Mouse (Mus musculus) central nervous system, embryonic 14 days (tissue): ENCODE data around the gene Cdca3. TPM values are rescaled to one million over a fixed set of nuclear protein-coding genes. Genes with fewer than 3 reads are reported as not detected.

Experiments
- polyA plus RNA-seq: library from polyadenylated mRNA; depleted of rRNA; stranded (reverse); fragments of >200 nt; gene quantifications from 2 replicates; pipeline ENCODE4 v1.2.3, GENCODE M21; 2012; rRNA removed

Gene Cdca3
- polyA plus RNA-seq = 76.7 and 102 TPM in 2 replicates

GRCm38 (mm10) chr6:124828868-124829798, at the start of gene Cdca3, which contains the start of gene Usp5:
Gene Cdca3 (plus strand): TSS chr6:124829547.
Gene Usp5 (minus strand): TSS chr6:124829484.

GRCm38 (mm10) chr6:124808358-124809012, 20.9 kb upstream of the Cdca3 start, which contains the start of gene Spsb2:
Gene Spsb2 (plus strand): TSS chr6:124808661.

DNA sequence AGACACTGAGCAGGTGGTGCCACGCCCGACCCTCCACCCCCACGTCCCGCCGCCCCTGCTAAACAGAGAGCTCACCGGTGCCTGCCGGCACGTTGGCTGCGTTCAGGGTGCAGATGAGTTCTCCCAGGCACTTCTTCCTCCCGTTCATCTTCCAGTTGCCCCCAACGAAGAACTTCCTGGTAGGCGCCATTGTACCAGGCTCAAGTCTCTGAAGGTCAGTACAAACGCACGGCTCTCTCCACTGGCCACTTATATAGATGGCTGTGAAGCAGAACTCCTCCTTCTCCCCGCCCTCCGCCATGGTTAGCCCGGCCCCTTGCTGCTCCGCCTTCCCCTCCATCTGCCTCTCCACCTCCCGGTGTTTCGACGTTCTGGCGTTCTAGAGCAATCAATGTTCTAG, 15.4 kb upstream of the Cdca3 start, which contains the start of gene Tpi1:
TSS of gene Tpi1 (minus strand) at position 364 of the 400 bp plus-strand sequence.

GRCm38 (mm10) chr6:124840241-124841167, 11.2 kb downstream of the Cdca3 start, which contains the start of gene Gnb3:
Gene Gnb3 (minus strand): TSS chr6:124840275.

DNA sequence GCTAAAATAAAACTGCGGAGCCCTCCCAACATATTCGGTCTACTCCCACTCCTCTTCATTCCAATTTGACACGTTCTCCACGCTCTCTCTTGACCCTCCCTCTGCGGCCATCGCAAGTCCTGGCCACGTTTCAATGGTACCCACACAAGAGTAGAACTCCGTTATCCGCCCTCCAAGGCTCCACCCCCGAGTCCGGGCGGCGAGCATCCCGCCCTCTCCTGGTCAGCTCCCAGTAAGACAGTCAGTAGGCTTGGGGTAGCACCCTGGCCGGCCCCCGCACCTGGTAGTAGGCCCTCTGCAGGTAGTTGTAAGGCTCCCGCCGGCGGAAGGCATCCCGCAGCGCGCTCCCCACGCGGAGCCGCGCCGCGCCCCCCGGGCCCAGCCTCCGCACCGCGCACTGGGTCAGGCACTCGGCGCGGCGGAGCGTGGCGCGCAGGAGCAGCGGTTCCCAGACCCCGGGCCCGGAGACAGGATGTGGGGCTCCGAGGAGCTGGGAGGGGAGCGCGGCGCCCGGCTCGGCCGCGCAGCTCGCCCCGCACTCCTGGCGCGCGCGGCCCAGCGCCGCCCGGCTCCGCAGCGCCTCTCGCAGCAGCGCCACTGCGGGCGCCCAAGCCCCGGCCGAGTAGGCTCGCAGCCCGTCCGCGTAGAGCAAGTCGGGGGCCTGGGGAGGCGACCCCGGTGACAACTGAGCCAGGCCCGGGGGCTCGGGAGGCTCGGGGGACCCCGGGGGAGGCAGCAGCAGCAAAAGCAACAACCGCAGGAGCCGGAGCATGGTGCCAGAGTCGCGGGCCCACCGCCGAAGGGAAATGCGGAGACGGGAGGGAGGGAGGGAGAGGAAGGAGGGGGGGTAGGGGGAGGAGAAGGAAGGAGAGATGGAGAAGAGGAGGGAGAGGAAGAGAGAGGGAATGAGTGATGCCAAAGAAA, 27.8 kb downstream of the Cdca3 start, which contains the start of gene P3h3:
TSS of gene P3h3 (minus strand) at position 837 of the 924 bp plus-strand sequence.

GRCm38 (mm10) chr6:124863658-124864298, 34.4 kb downstream of the Cdca3 start, which contains the start of gene Gpr162:
Gene Gpr162 (minus strand): TSS chr6:124863983.

Other genes with a start within 250 kb of the Cdca3 start
- 0.34 and 0.44 TPM in 2 replicates for gene C1s2, start 193.5 kb upstream of the Cdca3 start, polyA plus RNA-seq
- gene Lpcat3, start 166.5 kb upstream of the Cdca3 start, polyA plus RNA-seq = 53.8 and 63.1 TPM in 2 replicates
- 134 and 145 TPM in 2 replicates for gene Emg1, start 117.4 kb upstream of the Cdca3 start, polyA plus RNA-seq
- 171 and 179 TPM in 2 replicates for gene Phb2, start 117.2 kb upstream of the Cdca3 start, polyA plus RNA-seq
- 5.3 and 6.1 TPM in 2 replicates for gene Ptpn6, start 90.8 kb upstream of the Cdca3 start, polyA plus RNA-seq
- gene Grcc10, start 88.2 kb upstream of the Cdca3 start, polyA plus RNA-seq = 499 and 546 TPM in 2 replicates
- gene Gm45234, start 73.5 kb upstream of the Cdca3 start, polyA plus RNA-seq = not detected in 2 replicates
- 77.8 and 103 TPM in 2 replicates for gene Atn1, start 73.0 kb upstream of the Cdca3 start, polyA plus RNA-seq
- gene Eno2, start 59.9 kb upstream of the Cdca3 start, polyA plus RNA-seq = 56.4 and 62.0 TPM in 2 replicates
- gene Lrrc23, start 49.8 kb upstream of the Cdca3 start, polyA plus RNA-seq = 9.0 and 9.4 TPM in 2 replicates
- 5.4 and 8.0 TPM in 2 replicates for gene Spsb2, start 20.9 kb upstream of the Cdca3 start, polyA plus RNA-seq
- gene Tpi1, start 15.3 kb upstream of the Cdca3 start, polyA plus RNA-seq = 409 and 429 TPM in 2 replicates
- gene Usp5, start 63 bp upstream of the Cdca3 start, polyA plus RNA-seq = 138 and 145 TPM in 2 replicates
- gene Gnb3, start 10.7 kb downstream of the Cdca3 start, polyA plus RNA-seq = 2.1 and 2.5 TPM in 2 replicates
- 143 and 182 TPM in 2 replicates for gene P3h3, start 28.2 kb downstream of the Cdca3 start, polyA plus RNA-seq
- 72.7 and 75.1 TPM in 2 replicates for gene Gpr162, start 34.4 kb downstream of the Cdca3 start, polyA plus RNA-seq
- gene Cd4, start 58.7 kb downstream of the Cdca3 start, polyA plus RNA-seq = 0.18 and 0.20 TPM in 2 replicates
- gene Lag3, start 82.2 kb downstream of the Cdca3 start, polyA plus RNA-seq = 4.0 and 4.2 TPM in 2 replicates
- gene Ptms, start 90.6 kb downstream of the Cdca3 start, polyA plus RNA-seq = 2,372 and 2,516 TPM in 2 replicates
- gene Mlf2, start 101.8 kb downstream of the Cdca3 start, polyA plus RNA-seq = 531 and 537 TPM in 2 replicates
- 135 and 153 TPM in 2 replicates for gene Cops7a, start 136.0 kb downstream of the Cdca3 start, polyA plus RNA-seq
- 36.3 and 46.5 TPM in 2 replicates for gene Pianp, start 167.1 kb downstream of the Cdca3 start, polyA plus RNA-seq
- gene Zfp384, start 179.6 kb downstream of the Cdca3 start, polyA plus RNA-seq = 104 and 109 TPM in 2 replicates
- 150 and 154 TPM in 2 replicates for gene Ing4, start 210.2 kb downstream of the Cdca3 start, polyA plus RNA-seq
- 33.4 and 35.8 TPM in 2 replicates for gene Acrbp, start 220.1 kb downstream of the Cdca3 start, polyA plus RNA-seq
- 0.57 and 1.2 TPM in 2 replicates for gene Lpar5, start 238.4 kb downstream of the Cdca3 start, polyA plus RNA-seq